ENCODE assay signal across 9 mouse cellular contexts in the genomic region with DNA sequence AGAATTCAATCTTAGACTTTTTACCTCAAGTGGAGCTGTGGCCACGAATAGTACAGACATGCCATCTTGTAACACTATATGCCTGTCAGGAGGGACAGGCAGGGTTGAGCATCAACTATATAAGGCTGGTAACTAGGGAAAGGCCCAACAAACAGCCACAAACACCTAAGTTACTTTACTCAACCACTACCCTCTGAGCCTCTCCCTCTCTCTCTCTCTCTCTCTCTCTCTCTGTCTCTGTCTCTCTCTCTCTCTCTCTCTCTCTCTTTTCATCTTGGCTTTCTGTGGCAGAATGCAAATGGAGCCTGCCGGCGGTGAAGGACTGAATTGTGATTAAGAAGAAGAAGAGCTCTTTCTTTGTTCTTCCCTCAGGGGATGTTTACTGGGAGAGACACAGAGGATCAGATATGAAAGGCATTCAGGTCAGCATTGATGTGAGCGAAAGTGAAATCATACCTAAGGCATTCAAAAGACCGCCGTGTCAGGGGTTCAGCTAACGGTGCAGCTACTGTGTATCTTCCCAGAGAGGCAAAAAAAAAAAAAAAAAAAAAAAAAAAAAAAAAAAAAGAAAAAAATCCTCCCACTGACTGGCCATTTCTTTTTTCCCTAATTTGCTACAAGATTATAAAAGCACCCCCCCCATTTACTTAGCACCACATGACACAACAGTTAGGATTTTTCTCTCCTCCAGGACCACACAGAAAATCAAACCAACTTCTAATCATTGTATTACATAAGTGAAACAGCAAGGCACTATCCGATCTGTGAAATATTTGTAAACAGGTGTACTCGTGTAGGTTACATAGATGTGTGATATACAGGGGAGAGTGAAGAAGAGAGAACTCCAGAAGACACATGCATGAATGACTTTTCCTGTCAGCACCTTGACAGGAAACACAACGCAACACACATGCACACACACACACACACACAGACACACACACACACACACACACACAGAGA. TPM values are rescaled to one million over a fixed set of nuclear protein-coding genes. Genes with fewer than 3 reads are reported as not detected.
DNase-seq lines count a peak whose midpoint lies in the region; ATAC-seq and TF ChIP-seq lines count a peak whose summit lies in the region.
"Had no signal": no experiment of that assay in that cellular context is flagged by ENCODE, and none has a peak within 500 bp of the region (broad histone marks: within the 10 kb centered on the region; RNA-seq: fewer than 3 reads in every experiment).

No protein-coding gene starts in this region.

- peaks cover 42% of the 10 kb centered on the region for H3K4me1 ChIP-seq in embryonic facial prominence, embryonic 12.5 days
- peaks cover 11% of the 10 kb centered on the region for H3K4me1 ChIP-seq in hindbrain, postnatal 0 days (ENCODE audit: insufficient read depth, low read length)
- H3K4me1 ChIP-seq in olfactory bulb, adult 2 months (ENCODE audit: control insufficient read depth, insufficient read depth, low read length) = peaks cover 11% of the 10 kb centered on the region; the same call in 1 of the 2 replicates

- TF ChIP-seq POLR2A in olfactory bulb, adult 2 months (IDR thresholded peaks at IDR 0.05; ENCODE audit: insufficient read depth, low read depth, low read length) = no peak

- H3K9me3 ChIP-seq in embryonic facial prominence, embryonic 12.5 days = no peaks in the 10 kb centered on the region
- no peaks in the 10 kb centered on the region for H3K9me3 ChIP-seq in hindbrain, postnatal 0 days (ENCODE audit: low read length)

- no peaks in the 10 kb centered on the region for H3K36me3 ChIP-seq in embryonic facial prominence, embryonic 12.5 days
- H3K36me3 ChIP-seq in hindbrain, postnatal 0 days (ENCODE audit: insufficient read depth, low read length) = no peaks in the 10 kb centered on the region

- no peak for ATAC-seq in embryonic facial prominence, embryonic 12.5 days (ENCODE audit: insufficient number of reproducible peaks, insufficient read depth, low FRiP score, low TSS enrichment)
- ATAC-seq in hindbrain, postnatal 0 days = 0 out of 2 replicates have a peak, but pooled peaks have one; percentile 21
- no peak for ATAC-seq in erythroid progenitor cell, adult 5-6 weeks (replicated peaks; ENCODE audit: low FRiP score, poor library complexity, severe bottlenecking)

- H3K4me3 ChIP-seq in left cerebral cortex, adult 2 months = peak overlapping the region; percentile 21; the same call in 1 of the 2 replicates
- no peak overlapping the region for H3K4me3 ChIP-seq in embryonic facial prominence, embryonic 12.5 days
- no peak overlapping the region for H3K4me3 ChIP-seq in hindbrain, postnatal 0 days (ENCODE audit: low read length)
- no peak overlapping the region for H3K4me3 ChIP-seq in olfactory bulb, adult 2 months (ENCODE audit: insufficient read depth, low read depth, low read length)
- H3K4me3 ChIP-seq: erythroblast, embryonic 14.5 days had no signal

- H3K9ac ChIP-seq in embryonic facial prominence, embryonic 12.5 days = no peak overlapping the region
- H3K9ac ChIP-seq in hindbrain, postnatal 0 days (replicated peaks; ENCODE audit: low read length) = no peak overlapping the region

- H3K4me2 ChIP-seq in embryonic facial prominence, embryonic 12.5 days (replicated peaks) = peak overlapping the region; percentile 13
- peak overlapping the region; percentile 76 for H3K4me2 ChIP-seq in hindbrain, postnatal 0 days (ENCODE audit: low read depth, low read length)

- peak overlapping the region; percentile 87 for H3K27ac ChIP-seq in left cerebral cortex, adult 2 months
- H3K27ac ChIP-seq in embryonic facial prominence, embryonic 12.5 days = no peak overlapping the region
- 0 out of 2 replicates have a peak overlapping the region, but pooled peaks have one; percentile 42 for H3K27ac ChIP-seq in hindbrain, postnatal 0 days
- peak overlapping the region; percentile 93 for H3K27ac ChIP-seq in olfactory bulb, adult 2 months (ENCODE audit: insufficient read depth, low read depth, low read length)

- whole genome bisulfite sequencing in embryonic facial prominence, embryonic 12.5 days = 19% methylated on average over 10 of the region's 10 CpGs
- 20% methylated on average over 10 of the region's 10 CpGs for WGBS in hindbrain, postnatal 0 days
- WGBS in olfactory bulb, adult 2 months = 13% methylated on average over 10 of the region's 10 CpGs

- TF ChIP-seq CTCF in left cerebral cortex, adult 2 months (IDR thresholded peaks at IDR 0.05) = no peak
- no peak for TF ChIP-seq CTCF in hindbrain, postnatal 0 days (IDR thresholded peaks at IDR 0.05; ENCODE audit: low read depth)
- TF ChIP-seq CTCF in olfactory bulb, adult 2 months (IDR thresholded peaks at IDR 0.05; ENCODE audit: insufficient read depth, low read depth, low read length) = no peak

- DNase-seq in left cerebral cortex, adult 2 months (ENCODE audit: extremely low spot score in 1 of 2, low spot score in 2 of 2) = no peak
- no peak for DNase-seq in left cerebral cortex, adult 9 months (ENCODE audit: low spot score in 2 of 2)
- DNase-seq in hindbrain, postnatal 0 days (ENCODE audit: low spot score) = no peak
- no peak for DNase-seq in left cerebral cortex, adult 11 months (ENCODE audit: low spot score)
- no peak for DNase-seq in left cerebral cortex, adult 8-10 months (ENCODE audit: low spot score in 2 of 2)

- H3K27me3 ChIP-seq in embryonic facial prominence, embryonic 12.5 days = peaks cover 9% of the 10 kb centered on the region; the same call in 1 of the 2 replicates
- no peaks in the 10 kb centered on the region for H3K27me3 ChIP-seq in hindbrain, postnatal 0 days (ENCODE audit: insufficient read depth, low read length)

- intact Hi-C loops in left cerebral cortex, adult 2 months (cut with DNase I) = loop anchor here (5.0 to 10.0 kb wide), 4 partner anchors 49 to 1119 kb away; no protein-coding TSS in a partner anchor

RNA-seq across cellular contexts. Expression of gene Zeb2, which starts 13.9 kb away (rescaled TPM):
- total RNA-seq in left cerebral cortex, adult 2 months (2021) = 100 to 1,000 TPM; 156 to 181 TPM
- polyA plus RNA-seq in embryonic facial prominence, embryonic 12.5 days (2016; fragmentation: Nextera tagmentation; extraction: Ambion mirVana) = 47.4 and 49.3 TPM in 2 replicates
- total RNA-seq in hindbrain, postnatal 0 days (2014; rRNA removed) = 47.7 and 52.0 TPM in 2 replicates
- polyA plus RNA-seq in hindbrain, postnatal 0 days (2015; fragmentation: Nextera tagmentation; extraction: Ambion mirVana) = 21.4 and 21.9 TPM in 2 replicates
- polyA plus RNA-seq in olfactory bulb, adult 2 months (2012; ENCODE audit: insufficient read depth, insufficient read length, low replicate concordance, missing spikeins) = 125 and 1,127 TPM in 2 replicates
- total RNA-seq in left cerebral cortex, adult 8-10 months (2022) = 100 to 1,000 TPM; 162 to 184 (median 166) TPM
- 45.8 and 49.9 TPM in 2 replicates for total RNA-seq in erythroid progenitor cell, adult 5-6 weeks (2015; ENCODE audit: low replicate concordance)
- total RNA-seq in erythroid progenitor cell, adult 5-6 weeks (2017; ENCODE audit: low replicate concordance) = 34.3 and 60.1 TPM in 2 replicates
